Mouse (Mus musculus) stomach, postnatal 0 days (tissue): ENCODE results near the gene Eif2b4. TPM values are rescaled to one million over a fixed set of nuclear protein-coding genes. Genes with fewer than 3 reads are reported as not detected.

Source experiments
- ATAC-seq: fragments of 200-750 bp; cut with Nextera tagmentation; 2 replicates; pipeline ENCODE4 v1.8.0; 2017; ENCODE audit not compliant: low FRiP score, low TSS enrichment
- DNase-seq: peaks from one replicate; pipeline ENCODE4 v3.0.0-alpha.2; 2016; ENCODE audit warnings: low spot score
- H3K27ac ChIP-seq: fragments of 300-500 bp; sonication (generic); replicated peaks from 2 replicates; pipeline ENCODE4 v1.5.1; 2014; ENCODE audit warnings: mild to moderate bottlenecking, control low read depth
- H3K27me3 ChIP-seq: fragments of 300-500 bp; sonication (generic); 2 replicates; pipeline ENCODE4 v1.6.1; 2014; ENCODE audit warnings: low read length; ENCODE audit not compliant: control insufficient read depth, insufficient read depth
- H3K36me3 ChIP-seq: fragments of 300-500 bp; sonication (generic); 2 replicates; pipeline ENCODE4 v1.6.1; 2014; ENCODE audit warnings: low read length, mixed read lengths; ENCODE audit not compliant: control insufficient read depth, insufficient read depth
- H3K4me1 ChIP-seq: fragments of 300-500 bp; sonication (generic); replicated peaks from 2 replicates; pipeline ENCODE4 v1.6.1; 2014; ENCODE audit warnings: antibody characterized with exemption; ENCODE audit not compliant: control insufficient read depth, insufficient read depth
- H3K4me2 ChIP-seq: fragments of 300-500 bp; sonication (generic); replicated peaks from 2 replicates; pipeline ENCODE4 v1.6.1; 2014; ENCODE audit warnings: low read depth, mild to moderate bottlenecking, control low read depth, moderate library complexity
- H3K4me3 ChIP-seq: fragments of 300-500 bp; sonication (generic); 2 replicates; pipeline ENCODE4 v1.5.1; 2014; ENCODE audit warnings: low read depth, low read length, control low read depth
- H3K9ac ChIP-seq: fragments of 300-500 bp; sonication (generic); 2 replicates; pipeline ENCODE4 v1.6.1; 2014; ENCODE audit warnings: mild to moderate bottlenecking, low read length, control low read depth, mixed read lengths
- H3K9me3 ChIP-seq: fragments of 300-500 bp; sonication (generic); 2 replicates; pipeline ENCODE4 v1.6.1; 2016; ENCODE audit warnings: low read length; ENCODE audit not compliant: control insufficient read depth
- CTCF ChIP-seq: IDR thresholded peaks from 2 replicates; pipeline ENCODE4 v1.5.1; 2016; ENCODE audit warnings: antibody characterized with exemption, low read depth, mild to moderate bottlenecking, moderate library complexity
- EP300 ChIP-seq: optimal IDR thresholded peaks from 2 replicates; pipeline ENCODE3; 2016; ENCODE audit warnings: antibody characterized with exemption
- WGBS: fragments of 180-500 bp; shearing (Covaris S2); extraction: QIAGEN DNeasy Blood & Tissue Kit; methylation state at CpG from one replicate; pipeline ENCODE4 v1.1.7; 2014; 5-methylcytosine and 5-hydroxymethylcytosine counted together
- polyA plus RNA-seq: library from polyadenylated mRNA; unstranded; fragments of >200 nt; fragmentation: Nextera tagmentation; extraction: Ambion mirVana; gene quantifications from 2 replicates; pipeline ENCODE4 v1.2.1, GENCODE M21; 2015

Gene Eif2b4
- polyA plus RNA-seq, 1 experiment from 2014 or later, result 44.2 TPM

- Histone ChIP-seq H3K27ac (peak within 1 kb of the TSS; percentile 92), H3K4me2 (peak within 1 kb of the TSS; percentile 85), H3K4me3 (peak within 1 kb of the TSS; percentile 76), H3K36me3 (peaks cover 36% of the 10 kb centered on the region), H3K9me3 (peaks cover 5% of the 10 kb centered on the region), H3K9ac (peak within 1 kb of the TSS; percentile 85), H3K27me3 (no peaks in the 10 kb centered on the region), H3K4me1 (no peaks in the 10 kb centered on the region)
- TF ChIP-seq EP300, result peak; percentile 84
- TF ChIP-seq CTCF, result no peak
- ATAC-seq (peak; percentile 97), DNase-seq (peak; percentile 96)
- under 1% methylated on average over 52 of the region's 53 CpGs for WGBS
Observed at GRCm38 (mm10) chr5:31201742-31202590, 8.7 kb upstream of the Eif2b4 start, which contains the start of gene Zfp513. Zfp513 (minus strand) TSS chr5:31202303.

GRCm38 (mm10) chr5:31201042-31201741 lies 8.0 kb upstream of the Eif2b4 start:
- peak overlapping the region; percentile 76 for H3K4me3 ChIP-seq
- peaks cover 5% of the 10 kb centered on the region for H3K9me3 ChIP-seq
- no peak for DNase-seq
- WGBS, result 12% methylated on average over 13 of the region's 13 CpGs
- ATAC-seq, result no peak
- peak overlapping the region; percentile 85 for H3K9ac ChIP-seq
- TF ChIP-seq CTCF (no peak), EP300 (no peak)
- H3K36me3 ChIP-seq, result peaks cover 39% of the 10 kb centered on the region
- H3K27me3 ChIP-seq, result no peaks in the 10 kb centered on the region
- H3K27ac ChIP-seq, result peak overlapping the region; percentile 86
- H3K4me1 ChIP-seq, result no peaks in the 10 kb centered on the region
- H3K4me2 ChIP-seq, result peak overlapping the region; percentile 85

GRCm38 (mm10) chr5:31200327-31200768 lies 7.1 kb upstream of the Eif2b4 start:
- Histone ChIP-seq H3K27me3 (no peaks in the 10 kb centered on the region), H3K4me1 (no peaks in the 10 kb centered on the region), H3K9me3 (peaks cover 5% of the 10 kb centered on the region), H3K36me3 (peaks cover 43% of the 10 kb centered on the region), H3K27ac (no peak overlapping the region), H3K9ac (no peak overlapping the region), H3K4me3 (no peak overlapping the region), H3K4me2 (no peak overlapping the region)
- no peak for ATAC-seq
- DNase-seq, result peak; percentile 42
- TF ChIP-seq EP300 (no peak), CTCF (no peak)
- WGBS, result 88% methylated on average over 27 of the region's 27 CpGs

- H3K27ac ChIP-seq, result no peak overlapping the region
- H3K27me3 ChIP-seq, result no peaks in the 10 kb centered on the region
- no peaks in the 10 kb centered on the region for H3K4me1 ChIP-seq
- H3K9ac ChIP-seq, result no peak overlapping the region
- ATAC-seq (no peak), DNase-seq (peak; percentile 35)
- H3K4me2 ChIP-seq, result no peak overlapping the region
- WGBS, result 79% methylated on average over 9 of the region's 9 CpGs
- TF ChIP-seq EP300, result no peak
- peak; percentile 54 for TF ChIP-seq CTCF
- H3K4me3 ChIP-seq, result no peak overlapping the region
- H3K36me3 ChIP-seq, result peaks cover 43% of the 10 kb centered on the region
- H3K9me3 ChIP-seq, result peaks cover 5% of the 10 kb centered on the region
Observed at GRCm38 (mm10) chr5:31199893-31200292, 6.7 kb upstream of the Eif2b4 start.

- H3K4me3 ChIP-seq, result no peak overlapping the region
- H3K9ac ChIP-seq, result no peak overlapping the region
- H3K4me1 ChIP-seq, result no peaks in the 10 kb centered on the region
- DNase-seq (no peak), ATAC-seq (no peak)
- TF ChIP-seq EP300, result no peak
- no peak for TF ChIP-seq CTCF
- H3K27ac ChIP-seq, result no peak overlapping the region
- H3K36me3 ChIP-seq, result peaks cover 45% of the 10 kb centered on the region
- H3K9me3 ChIP-seq, result peaks cover 5% of the 10 kb centered on the region
- 88% methylated on average over 19 of the region's 19 CpGs for WGBS
- H3K4me2 ChIP-seq, result no peak overlapping the region
- H3K27me3 ChIP-seq, result no peaks in the 10 kb centered on the region
Observed at GRCm38 (mm10) chr5:31199321-31199892, 6.2 kb upstream of the Eif2b4 start.
